Mouse (Mus musculus) spleen, adult 2 months (tissue): ENCODE results near the gene Ms4a4a. TPM values are rescaled to one million over a fixed set of nuclear protein-coding genes. Genes with fewer than 3 reads are reported as not detected.

Source experiments
- DNase-seq, 2 experiments: peaks; one replicate each; pipeline versions ENCODE4 v3.0.0 to v3.0.0-alpha.2; 2012 to 2021; ENCODE audit warnings: low spot score in 2 of 2, low read depth in 1 of 2
- H3K27ac ChIP-seq: fragments of 200-500 bp; 2 replicates; pipeline ENCODE4 v1.5.1; 2012; ENCODE audit warnings: low read length, inconsistent platforms; ENCODE audit not compliant: insufficient read depth
- H3K27me3 ChIP-seq: fragments of 200-500 bp; 2 replicates; pipeline ENCODE4 v1.6.1; 2012; ENCODE audit warnings: mild to moderate bottlenecking, moderate library complexity, low read length, inconsistent platforms; ENCODE audit not compliant: control insufficient read depth, insufficient read depth
- H3K36me3 ChIP-seq: fragments of 200-500 bp; 2 replicates; pipeline ENCODE4 v1.6.1; 2012; ENCODE audit warnings: mild to moderate bottlenecking, low read length, inconsistent platforms; ENCODE audit not compliant: control insufficient read depth, insufficient read depth
- H3K4me1 ChIP-seq: fragments of 200-500 bp; 2 replicates; pipeline ENCODE4 v1.6.1; 2011; ENCODE audit warnings: inconsistent platforms; ENCODE audit not compliant: control insufficient read depth, insufficient read depth, insufficient read length
- H3K4me3 ChIP-seq: fragments of 200-500 bp; 2 replicates; pipeline ENCODE4 v1.5.1; 2011; ENCODE audit warnings: mild to moderate bottlenecking, inconsistent platforms; ENCODE audit not compliant: insufficient read depth, insufficient read length; ENCODE audit errors: extremely low read depth
- CTCF ChIP-seq: fragments of 200-500 bp; IDR thresholded peaks from 2 replicates; pipeline ENCODE4 v1.5.1; 2011; ENCODE audit warnings: mild to moderate bottlenecking, inconsistent platforms; ENCODE audit not compliant: insufficient read depth, insufficient read length, insufficient replicate concordance; ENCODE audit errors: extremely low read depth
- POLR2A ChIP-seq: fragments of 200-500 bp; IDR thresholded peaks from 2 replicates; pipeline ENCODE4 v1.6.1; 2011; ENCODE audit warnings: low read depth, low read length, inconsistent platforms
- WGBS: fragments of 180-500 bp; shearing (Covaris S2); methylation state at CpG from one replicate; pipeline ENCODE4 v1.1.7; 2018; 5-methylcytosine and 5-hydroxymethylcytosine counted together
- polyA plus RNA-seq: library from polyadenylated mRNA; depleted of rRNA; stranded (reverse); fragments of >200 nt; gene quantifications from 2 replicates; pipeline ENCODE4 v1.2.3, GENCODE M21; 2012; rRNA removed

Ms4a4a gene
- polyA plus RNA-seq: 0.45 and 0.83 TPM in 2 replicates

- no peak within 1 kb of the TSS for H3K27ac ChIP-seq
- 90% methylated on average over 2 of the region's 2 CpGs for WGBS
- H3K27me3 ChIP-seq: no peaks in the 10 kb centered on the region
- H3K36me3 ChIP-seq: no peaks in the 10 kb centered on the region
- no peak for TF ChIP-seq POLR2A
- no peak for TF ChIP-seq CTCF
- no peak for DNase-seq
- no peak within 1 kb of the TSS for H3K4me3 ChIP-seq
- peaks cover 5% of the 10 kb centered on the region; the same call in 1 of the 2 replicates for H3K4me1 ChIP-seq
These were observed at the start of gene Ms4a4a for GRCm38 (mm10) chr19:11375273-11375672. Ms4a4a (plus strand) TSS chr19:11375523.

GRCm38 (mm10) chr19:11335932-11336331 is 39.4 kb upstream of the Ms4a4a start, which contains the start of gene Ms4a7:
Ms4a7 (minus strand) TSS chr19:11336146.
- TF ChIP-seq POLR2A: no peak
- TF ChIP-seq CTCF: no peak
- Histone ChIP-seq H3K27me3 (no peaks in the 10 kb centered on the region), H3K4me1 (peaks cover 3% of the 10 kb centered on the region; the same call in 1 of the 2 replicates), H3K4me3 (no peak within 1 kb of the TSS), H3K36me3 (no peaks in the 10 kb centered on the region), H3K27ac (peak within 1 kb of the TSS; percentile 11; the same call in 1 of the 2 replicates)
- 12% methylated on average over 6 of the region's 6 CpGs for WGBS
- DNase-seq: peak; percentile 26 to 34

GRCm38 (mm10) chr19:11343147-11343546 is 32.2 kb upstream of the Ms4a4a start:
- TF ChIP-seq POLR2A (no peak), CTCF (no peak)
- H3K27me3 ChIP-seq: no peaks in the 10 kb centered on the region

GRCm38 (mm10) chr19:11343992-11344391 is 31.3 kb upstream of the Ms4a4a start:
- Histone ChIP-seq H3K36me3 (no peaks in the 10 kb centered on the region), H3K4me3 (no peak overlapping the region), H3K27me3 (no peaks in the 10 kb centered on the region), H3K27ac (no peak overlapping the region), H3K4me1 (no peaks in the 10 kb centered on the region)
- TF ChIP-seq POLR2A: no peak
- TF ChIP-seq CTCF: no peak
- DNase-seq: no peak

More at GRCm38 (mm10) chr19:11343147-11343546, 32.2 kb upstream of the Ms4a4a start:
- no peak for DNase-seq
- H3K27ac ChIP-seq: no peak overlapping the region; the same call in 1 of the 2 replicates
- no peak overlapping the region for H3K4me3 ChIP-seq
- no peaks in the 10 kb centered on the region for H3K36me3 ChIP-seq
- no peaks in the 10 kb centered on the region for H3K4me1 ChIP-seq

GRCm38 (mm10) chr19:11349698-11350481 is 25.4 kb upstream of the Ms4a4a start:
- peak in 1 of 2 experiments; percentile 16 for DNase-seq
- H3K36me3 ChIP-seq: no peaks in the 10 kb centered on the region
- no peak overlapping the region for H3K27ac ChIP-seq
- H3K4me3 ChIP-seq: no peak overlapping the region
- TF ChIP-seq CTCF (no peak), POLR2A (no peak)
- no peaks in the 10 kb centered on the region for H3K4me1 ChIP-seq
- WGBS: 74% methylated on average over 7 of the region's 7 CpGs
- no peaks in the 10 kb centered on the region for H3K27me3 ChIP-seq

DNA sequence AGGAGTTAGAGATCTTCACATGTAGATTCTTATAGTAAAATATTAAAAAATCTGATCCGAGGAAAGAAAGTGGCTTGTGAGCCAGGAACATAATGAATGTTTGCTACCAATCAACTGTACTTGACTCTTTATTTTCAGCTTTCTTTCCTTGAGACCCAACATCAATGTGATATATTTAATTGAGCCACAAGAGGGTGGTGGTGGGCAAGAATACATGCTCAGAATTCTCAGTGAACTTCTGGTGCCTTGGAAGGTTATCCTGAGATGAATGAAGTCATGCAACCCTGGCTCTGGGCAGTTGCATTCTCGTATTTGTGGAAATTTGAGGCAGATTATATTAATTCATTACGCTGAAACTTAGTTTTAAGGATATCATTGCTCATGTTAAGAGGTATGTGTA is 23.4 kb upstream of the Ms4a4a start:
- no peak for TF ChIP-seq CTCF
- no peak for TF ChIP-seq POLR2A
- no peak for DNase-seq
- Histone ChIP-seq H3K27me3 (no peaks in the 10 kb centered on the region), H3K27ac (no peak overlapping the region), H3K4me1 (peaks cover 2% of the 10 kb centered on the region; the same call in 1 of the 2 replicates), H3K4me3 (no peak overlapping the region), H3K36me3 (no peaks in the 10 kb centered on the region)
- 37% methylated on average over 3 of the region's 3 CpGs for WGBS

DNA sequence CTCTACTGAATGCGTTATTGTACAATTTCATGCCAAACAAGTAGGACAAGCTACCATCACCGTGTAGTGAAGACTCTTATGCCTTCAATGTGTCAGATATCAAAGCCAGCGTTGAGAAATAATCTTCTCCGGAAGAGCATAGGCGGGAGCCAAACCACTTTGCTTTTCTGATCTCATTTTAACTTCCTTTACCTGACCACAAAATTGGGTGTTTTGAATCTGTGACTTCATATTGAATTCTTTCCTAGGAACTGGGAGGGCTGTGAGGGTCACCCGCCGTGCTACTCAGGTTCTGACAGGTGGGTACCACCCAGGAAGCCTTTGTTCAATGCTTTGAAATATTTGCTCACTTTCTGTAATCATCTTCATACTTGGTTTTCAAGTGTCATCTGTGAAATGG is 19.6 kb upstream of the Ms4a4a start:
- Histone ChIP-seq H3K4me3 (no peak overlapping the region), H3K27ac (no peak overlapping the region), H3K36me3 (no peaks in the 10 kb centered on the region), H3K27me3 (no peaks in the 10 kb centered on the region), H3K4me1 (peaks cover 2% of the 10 kb centered on the region; the same call in 1 of the 2 replicates)
- WGBS: 16% methylated on average over 7 of the region's 7 CpGs
- peak; percentile 21 to 72 for DNase-seq
- TF ChIP-seq CTCF (no peak), POLR2A (no peak)
